Mouse (Mus musculus): Measurements from ENCODE around the gene Gne. TPM values are rescaled to one million over a fixed set of nuclear protein-coding genes. Genes with fewer than 3 reads are reported as not detected.

Gene Gne
- polyA plus RNA-seq (2015; fragmentation: Nextera tagmentation; extraction: Ambion mirVana): 9.7 and 12.6 TPM in 2 replicates

GRCm38 (mm10) chr4:44083945-44084344, at the start of gene Gne:
Gne (minus strand) TSS chr4:44084177.

GRCm38 (mm10) chr4:44004126-44004525, 79.9 kb downstream of the Gne start, which contains the start of gene Clta:
Clta (plus strand) TSS chr4:44004452.

Other genes starting within 250 kb of the Gne start
- not detected in 2 replicates for gene Olfr157, start 244.0 kb downstream of the Gne start, polyA plus RNA-seq (2015; fragmentation: Nextera tagmentation; extraction: Ambion mirVana)
- gene Olfr155, start 232.6 kb downstream of the Gne start, polyA plus RNA-seq (2015; fragmentation: Nextera tagmentation; extraction: Ambion mirVana): not detected in 2 replicates
- gene Reck, start 208.6 kb downstream of the Gne start, polyA plus RNA-seq (2015; fragmentation: Nextera tagmentation; extraction: Ambion mirVana): 10.0 and 10.3 TPM in 2 replicates
- gene Glipr2, start 126.8 kb downstream of the Gne start, polyA plus RNA-seq (2015; fragmentation: Nextera tagmentation; extraction: Ambion mirVana): 67.6 and 79.1 TPM in 2 replicates
- not detected in 2 replicates for gene Ccin, start 100.7 kb downstream of the Gne start, polyA plus RNA-seq (2015; fragmentation: Nextera tagmentation; extraction: Ambion mirVana)
- 167 and 198 TPM in 2 replicates for gene Clta, start 79.7 kb downstream of the Gne start, polyA plus RNA-seq (2015; fragmentation: Nextera tagmentation; extraction: Ambion mirVana)
- 4.3 TPM in 2 replicates for gene Rnf38, start 149.6 kb upstream of the Gne start, polyA plus RNA-seq (2015; fragmentation: Nextera tagmentation; extraction: Ambion mirVana)
- 7.0 and 8.1 TPM in 2 replicates for gene Melk, start 216.7 kb upstream of the Gne start, polyA plus RNA-seq (2015; fragmentation: Nextera tagmentation; extraction: Ambion mirVana)

All from skeletal muscle tissue, postnatal 0 days (tissue).